Mouse (Mus musculus): ENCODE measurements around the gene Hmgn2.

The Hmgn2 gene

DNA sequence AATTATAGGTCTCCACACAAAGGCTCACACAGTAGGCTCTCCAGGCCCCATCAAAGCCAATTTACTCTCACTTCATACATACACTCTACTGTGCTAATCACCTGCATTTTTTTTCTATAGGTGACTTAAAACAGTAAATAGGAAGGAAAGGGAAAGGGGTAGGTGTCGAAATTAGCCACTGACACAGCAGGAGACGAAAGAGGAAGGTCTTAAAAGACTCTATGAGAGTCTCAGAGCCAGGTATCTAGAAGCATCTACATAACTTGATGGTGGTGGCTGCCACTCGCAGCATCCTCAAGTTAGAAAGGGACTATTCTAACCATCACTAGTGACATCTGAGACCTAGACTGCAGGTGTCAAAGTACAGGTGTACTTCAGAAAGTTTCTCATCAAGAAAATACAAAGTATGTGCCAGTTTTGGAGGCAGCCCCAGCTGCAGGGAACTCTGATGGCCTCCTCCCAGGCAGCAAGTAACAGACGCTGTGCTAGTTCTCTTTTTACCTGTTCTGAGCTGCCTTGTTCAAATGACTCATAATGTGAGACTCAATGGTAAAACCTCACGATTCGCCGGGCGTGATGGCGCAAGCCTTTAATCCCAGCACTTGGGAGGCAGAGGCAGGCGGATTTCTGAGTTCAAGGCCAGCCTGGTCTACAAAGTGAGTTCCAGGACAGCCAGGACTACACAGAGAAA is 9.7 kb upstream of the Hmgn2 start:
- in situ Hi-C loops (cut with MboI, MseI) = no loop called here

DNA sequence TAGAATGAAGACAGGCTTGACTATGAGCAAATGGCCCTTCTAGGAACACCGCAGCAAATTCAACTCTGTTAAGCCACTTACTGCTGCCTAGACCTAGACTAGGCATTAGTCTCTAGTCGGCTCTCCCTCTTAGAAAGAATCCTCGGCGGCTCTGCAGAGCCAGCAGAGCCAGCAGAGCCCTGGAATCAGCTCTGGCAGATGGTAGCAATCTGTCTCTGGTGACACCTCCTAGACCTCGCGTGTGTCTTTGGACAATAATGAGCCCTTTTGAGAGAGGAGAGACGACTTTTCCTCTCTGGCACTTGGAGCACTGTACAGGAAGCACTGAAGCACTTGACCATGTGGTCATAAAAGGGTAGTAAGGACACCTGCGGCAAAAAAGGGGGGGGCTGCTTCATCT is 3.3 kb upstream of the Hmgn2 start:
- in situ Hi-C loops (cut with MboI, MseI) = loop anchor here in 1 of 2 experiments (5.0 kb wide), 1 partner anchor 49 kb away; no protein-coding TSS in a partner anchor

DNA sequence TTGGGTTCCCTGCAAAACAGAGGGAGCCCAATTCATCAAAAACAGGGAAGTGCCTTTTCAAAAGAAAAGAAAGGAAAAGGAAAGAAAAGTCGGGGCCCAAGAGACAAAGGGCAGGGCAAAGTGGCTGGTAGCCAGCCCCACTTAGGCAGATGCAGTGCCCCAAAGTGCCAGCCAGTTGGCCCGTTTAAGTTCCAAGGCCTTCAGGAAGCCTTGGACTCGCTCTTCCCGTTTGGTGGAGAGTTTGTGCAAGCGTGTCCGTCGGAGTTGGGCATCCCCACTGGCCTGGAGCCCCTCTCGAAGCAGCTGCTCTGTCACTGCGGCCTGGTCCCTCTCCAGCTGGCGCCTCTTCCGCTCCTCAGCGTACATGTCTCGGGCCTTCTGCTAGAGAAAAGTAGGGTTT is 2.4 kb upstream of the Hmgn2 start:
- in situ Hi-C loops (cut with MboI, MseI) = loop anchor here in 1 of 2 experiments (5.0 kb wide), 1 partner anchor 49 kb away; no protein-coding TSS in a partner anchor

DNA sequence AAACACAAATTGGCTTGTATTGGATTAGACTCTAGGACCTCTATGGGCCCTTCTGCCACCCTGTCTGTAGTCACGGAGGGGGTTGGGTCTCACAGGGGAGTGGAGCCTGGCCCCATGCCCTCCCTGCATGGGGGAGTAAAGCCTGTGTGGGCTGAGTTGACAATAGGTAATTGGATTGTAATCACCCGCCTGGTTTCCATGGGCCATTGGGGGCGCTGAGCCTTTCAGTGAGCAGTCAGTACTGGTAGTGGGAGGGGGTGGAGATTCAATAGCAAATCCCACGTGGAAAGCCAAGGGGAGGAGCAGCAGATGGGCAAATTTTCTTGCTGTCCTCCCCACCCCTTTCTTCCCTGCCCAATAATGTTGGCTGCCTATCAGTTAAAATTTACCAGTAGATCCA is 1.7 kb upstream of the Hmgn2 start:
- in situ Hi-C loops (cut with MboI, MseI) = loop anchor here in 1 of 2 experiments (5.0 kb wide), 1 partner anchor 48 kb away; no protein-coding TSS in a partner anchor

DNA sequence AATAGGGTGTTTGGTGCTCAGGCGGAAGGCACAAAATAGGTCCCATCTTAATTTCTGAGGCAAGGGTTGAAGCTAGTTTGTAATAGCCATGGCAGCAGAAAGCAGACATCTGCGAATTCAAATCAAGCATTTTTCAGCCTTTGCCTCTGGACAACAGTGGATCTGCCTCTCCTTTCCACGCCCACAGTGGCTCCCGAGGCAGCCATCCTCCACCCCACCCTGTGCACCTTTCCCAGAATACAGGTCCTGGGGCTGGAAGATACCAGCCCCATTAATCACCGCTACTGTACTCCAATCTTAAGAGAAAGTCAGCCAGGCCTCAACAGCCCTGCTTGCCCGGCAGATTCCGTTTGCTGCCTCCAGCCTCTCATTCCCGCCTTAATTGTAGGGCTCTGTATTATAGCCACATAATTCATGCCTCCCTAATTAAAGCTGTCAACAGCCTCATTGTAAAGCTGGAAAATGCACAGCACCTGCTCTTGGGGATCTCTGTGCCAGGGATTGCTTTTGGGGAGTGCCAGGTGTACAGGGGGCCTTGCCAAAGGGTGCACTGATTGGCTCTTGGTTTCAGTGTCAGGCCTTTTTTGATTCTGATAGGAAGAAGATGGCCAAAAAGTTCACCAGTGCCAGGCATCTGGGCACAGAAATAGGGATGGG is 792 bp upstream of the Hmgn2 start:
- in situ Hi-C loops (cut with MboI, MseI) = no loop called here

DNA sequence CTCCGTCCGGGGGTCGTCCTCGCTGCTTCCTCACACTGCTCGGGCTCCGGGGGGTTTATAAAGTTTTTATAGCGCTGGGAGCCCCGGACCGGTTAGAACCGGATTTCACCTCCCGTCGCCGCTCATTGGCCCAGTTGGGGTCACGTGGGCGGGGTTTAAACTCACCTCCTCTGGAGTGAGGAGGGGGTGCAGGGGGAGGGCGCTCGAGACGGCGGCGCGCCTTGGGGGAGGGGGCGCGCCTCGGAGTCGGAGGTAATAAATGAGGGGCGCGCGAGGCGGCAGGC is 642 bp downstream of the Hmgn2 start:
- in situ Hi-C loops (cut with MboI, MseI) = no loop called here

DNA sequence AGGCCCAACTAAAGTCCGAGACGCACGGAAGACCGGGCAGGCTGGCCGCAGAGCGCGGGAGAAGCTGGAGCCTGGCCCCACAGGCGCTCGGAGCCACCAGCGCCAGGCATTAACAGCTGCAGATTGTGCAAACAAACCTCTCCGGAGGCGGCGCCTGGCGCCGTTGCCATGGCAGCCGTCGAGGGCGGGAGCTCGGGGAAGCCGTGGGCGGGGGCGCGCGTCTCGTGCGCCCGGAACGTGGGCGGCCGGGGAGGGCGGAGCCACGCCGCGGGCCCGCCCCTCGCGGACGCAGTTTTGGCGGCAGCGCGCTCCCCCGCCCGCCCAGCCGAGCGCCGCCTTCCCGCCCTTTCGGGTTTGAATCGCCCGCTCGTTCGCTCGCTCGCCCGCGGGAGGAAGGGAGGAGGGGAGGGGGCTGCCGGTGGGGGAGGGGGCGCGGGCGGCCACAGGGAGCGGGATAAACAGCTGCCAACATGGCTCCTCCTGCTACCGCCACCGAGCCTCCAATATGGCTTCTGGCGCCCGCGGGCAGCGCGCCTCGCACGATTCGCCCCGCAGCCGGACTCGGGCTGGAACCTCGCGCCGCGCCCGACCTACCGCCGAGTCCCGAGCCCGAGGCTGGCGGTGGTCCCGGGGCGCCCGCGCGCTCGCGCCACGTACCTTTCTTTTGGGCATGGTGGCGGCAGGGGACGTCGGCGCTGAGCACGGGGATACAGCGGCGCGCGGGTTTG is 1.1 kb downstream of the Hmgn2 start:
- in situ Hi-C loops (cut with MboI, MseI) = no loop called here

DNA sequence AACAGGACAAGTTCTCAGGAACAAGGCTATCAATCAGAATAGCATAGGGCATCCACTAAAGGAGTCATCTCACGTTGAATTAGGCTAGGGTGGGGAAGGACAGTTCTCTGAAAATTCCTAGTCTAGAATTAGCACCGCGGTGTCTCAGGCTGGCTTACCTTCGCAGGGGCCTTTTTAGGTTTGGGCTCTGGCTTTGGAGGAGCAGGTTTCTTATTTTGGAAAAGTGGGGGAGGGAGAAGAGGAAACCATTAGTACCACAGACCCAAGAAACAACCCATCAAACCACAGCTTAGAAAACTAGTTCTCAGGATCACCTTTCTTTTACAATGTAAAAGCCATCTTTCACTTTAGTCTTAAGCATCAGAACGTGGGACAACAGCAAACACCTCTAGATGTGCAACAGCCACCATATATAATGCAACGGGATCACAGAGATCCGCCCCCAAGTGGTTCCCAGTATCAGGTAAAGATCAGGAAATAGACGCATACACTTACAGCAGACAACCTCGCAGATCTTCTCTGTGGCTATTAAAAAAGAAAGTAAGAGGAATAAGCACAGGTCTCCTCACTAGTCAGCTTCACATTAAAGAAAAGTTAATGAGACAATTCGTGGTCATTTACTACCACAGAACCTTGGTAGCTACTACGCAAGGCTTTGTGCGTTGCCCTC is 2.0 kb downstream of the Hmgn2 start:
- in situ Hi-C loops (cut with MboI, MseI) = no loop called here

DNA sequence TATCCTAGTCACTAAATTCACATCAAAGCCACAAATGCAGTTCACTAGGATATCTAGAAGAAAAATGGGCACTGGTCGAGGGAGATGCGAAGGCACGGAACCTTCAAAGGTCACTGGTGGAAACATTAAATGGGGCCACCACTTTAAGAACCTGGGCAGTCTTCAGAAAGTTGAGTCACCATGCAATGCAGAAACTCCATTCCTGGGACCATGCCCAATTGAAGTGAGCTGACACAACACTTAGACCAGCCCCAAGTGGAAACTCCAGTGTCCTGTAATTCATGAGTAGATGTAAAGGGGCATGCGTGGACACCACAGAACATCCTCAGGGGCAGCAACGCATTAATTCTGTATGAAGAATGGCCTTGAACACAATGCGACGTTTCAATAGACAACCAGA is 5.9 kb downstream of the Hmgn2 start:
- in situ Hi-C loops (cut with MboI, MseI) = no loop called here

DNA sequence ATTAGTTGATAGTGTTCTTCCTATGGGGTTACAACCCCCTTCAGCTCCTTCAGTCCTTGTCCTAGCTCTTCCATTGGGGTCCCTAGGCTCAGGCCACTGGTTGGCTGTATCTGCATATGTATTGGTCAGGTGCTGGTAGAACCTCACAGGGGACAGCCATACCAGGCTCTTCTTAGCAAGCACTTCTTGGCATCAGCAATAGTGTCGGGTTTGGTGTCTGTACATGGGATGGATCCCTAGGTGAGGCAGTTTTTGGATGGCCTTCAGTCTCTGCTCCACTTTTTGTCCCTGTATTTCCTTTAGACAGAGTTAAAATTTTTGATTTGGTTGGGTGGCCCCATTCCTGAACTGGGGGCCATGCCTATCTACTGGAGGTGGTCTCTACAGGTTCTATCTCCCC is 9.6 kb downstream of the Hmgn2 start:
- in situ Hi-C loops (cut with MboI, MseI) = no loop called here

DNA sequence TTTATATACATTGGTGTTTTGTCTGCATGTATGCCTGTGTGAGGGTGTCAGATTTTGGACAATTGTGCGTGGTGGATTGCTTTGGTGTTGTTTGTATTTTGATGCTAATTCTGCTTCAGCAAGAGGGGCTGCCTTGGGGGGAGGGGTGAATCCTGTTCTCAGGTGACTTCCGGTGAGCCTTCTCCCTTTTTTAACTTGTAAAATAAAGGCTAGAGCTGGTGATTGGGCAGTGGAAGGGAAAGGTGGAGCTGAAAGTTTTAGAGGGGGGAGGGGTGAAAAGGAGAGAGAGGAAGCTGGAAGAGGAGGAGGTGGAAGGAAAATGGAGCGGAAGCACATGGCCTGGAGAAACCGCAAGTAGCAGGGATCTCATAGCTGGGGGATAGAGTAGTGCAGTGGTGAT is 12.1 kb downstream of the Hmgn2 start:
- in situ Hi-C loops (cut with MboI, MseI) = no loop called here

DNA sequence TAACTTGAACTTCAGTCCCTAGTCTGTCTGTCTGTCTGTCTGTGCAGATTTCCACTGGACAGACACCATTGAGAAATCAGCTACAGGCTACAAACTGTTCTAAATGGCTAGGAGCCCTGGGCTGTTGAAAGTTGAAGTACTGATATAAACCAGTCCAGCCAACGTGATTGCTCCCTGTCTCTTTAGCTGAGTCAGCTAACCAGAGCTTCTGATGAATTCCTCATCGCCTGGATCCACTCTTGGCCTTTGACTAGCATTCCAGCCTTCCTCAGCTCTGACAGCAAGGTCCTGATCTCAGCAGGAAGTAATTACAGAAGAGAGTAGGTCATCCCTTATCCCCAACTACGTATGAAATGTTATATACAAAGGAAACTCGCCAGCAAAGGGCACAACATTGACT is 21.7 kb downstream of the Hmgn2 start:
- in situ Hi-C loops (cut with MboI, MseI) = no loop called here

DNA sequence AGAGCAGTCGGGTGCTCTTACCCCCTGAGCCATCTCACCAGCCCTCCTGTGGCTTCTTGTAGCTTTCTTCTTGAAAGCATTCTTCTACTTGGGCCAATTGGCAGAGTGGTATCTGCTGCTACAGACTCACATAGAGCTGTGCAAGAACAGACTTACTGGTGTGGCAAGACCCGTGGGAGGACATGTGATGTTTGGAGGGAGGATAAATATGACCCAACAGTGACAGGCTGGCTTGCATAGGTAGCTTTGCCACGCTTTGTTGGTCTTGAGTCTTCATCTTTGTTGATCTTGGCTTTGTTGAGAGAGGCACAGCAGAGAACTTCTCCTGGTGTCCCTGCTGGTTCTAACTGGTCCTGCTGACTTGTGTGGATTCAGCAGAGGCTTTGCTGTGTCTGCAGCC is 24.7 kb downstream of the Hmgn2 start:
- in situ Hi-C loops (cut with MboI, MseI) = no loop called here

DNA sequence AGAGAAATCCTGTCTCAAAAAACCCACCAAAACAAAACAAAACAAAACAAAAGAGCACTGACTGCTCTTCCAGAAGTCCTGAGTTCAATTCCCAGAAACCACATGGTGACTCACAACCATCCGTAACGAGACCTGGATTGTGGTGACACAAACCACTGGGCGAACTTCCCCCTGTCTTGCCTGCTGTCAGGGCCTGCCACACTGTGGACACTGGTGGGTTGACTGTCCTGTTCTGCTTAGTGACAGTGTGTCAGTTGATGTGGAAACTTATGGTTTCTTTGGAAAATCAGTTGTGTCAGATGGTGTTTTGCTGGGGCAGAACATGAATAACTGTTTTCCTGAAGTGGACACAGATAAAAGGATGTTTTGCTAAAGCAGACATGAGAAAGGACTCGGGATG is 25.8 kb downstream of the Hmgn2 start:
- in situ Hi-C loops (cut with MboI, MseI) = no loop called here

DNA sequence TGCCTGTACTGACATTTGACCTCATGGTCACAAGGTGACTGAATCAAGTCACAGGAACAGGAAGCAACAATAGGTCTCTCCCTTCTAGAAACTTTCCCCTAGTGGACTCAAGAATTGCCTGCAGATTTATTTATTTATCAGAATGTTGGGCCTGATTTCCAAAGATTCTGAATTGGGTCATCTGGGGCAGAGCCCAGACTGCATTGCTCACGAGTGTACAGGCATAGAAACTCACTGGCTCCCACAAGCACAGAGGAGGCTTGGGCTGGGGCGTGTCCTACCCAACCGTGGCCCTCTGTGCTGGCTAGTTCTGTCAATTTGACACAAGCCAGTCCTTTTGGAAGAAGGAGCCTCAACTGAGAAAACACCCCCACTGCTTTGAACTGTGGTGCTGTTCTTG is 26.9 kb downstream of the Hmgn2 start:
- in situ Hi-C loops (cut with MboI, MseI) = no loop called here

DNA sequence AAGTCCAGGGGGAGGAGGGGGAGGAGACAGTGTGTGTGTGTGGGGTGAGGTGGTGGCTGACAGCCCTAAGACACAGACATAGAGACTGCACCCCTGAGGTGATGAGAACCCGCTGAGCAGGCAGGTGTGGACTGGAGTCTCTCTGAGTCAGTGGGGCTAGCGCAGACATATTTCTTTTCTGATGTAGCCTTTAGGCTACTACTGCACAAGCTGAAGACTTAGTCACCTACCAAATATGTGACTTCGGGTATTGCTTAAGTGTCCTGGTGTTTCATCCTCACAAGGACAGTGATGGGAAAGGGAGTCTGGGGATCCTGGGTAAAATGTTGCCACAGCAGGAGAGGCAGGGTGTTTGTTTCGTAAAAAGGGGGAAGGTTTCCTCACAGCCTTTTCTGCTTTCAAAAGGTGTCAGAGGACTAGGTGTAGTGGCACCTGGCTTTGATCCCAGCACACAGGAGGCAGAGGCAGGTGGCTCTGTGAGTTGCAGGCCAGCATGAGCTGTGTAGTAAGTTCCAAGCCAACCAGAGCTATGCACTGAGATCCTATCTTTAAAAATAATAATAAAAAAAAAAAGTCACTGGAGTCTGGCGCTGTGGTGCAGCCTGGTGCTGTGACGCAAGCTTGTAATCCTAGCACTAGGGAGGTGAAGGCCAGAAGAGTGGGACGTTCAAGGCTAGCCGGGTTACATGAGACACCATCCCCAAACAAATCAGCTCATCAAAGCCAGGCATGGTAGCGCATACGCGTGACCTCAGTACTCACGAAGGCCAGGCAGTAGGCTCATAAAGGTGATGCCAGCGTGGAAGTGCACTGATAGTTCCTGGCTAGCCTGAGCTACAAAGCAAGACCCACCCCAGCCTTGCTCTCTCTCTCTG is 27.8 kb downstream of the Hmgn2 start:
- in situ Hi-C loops (cut with MboI, MseI) = no loop called here

DNA sequence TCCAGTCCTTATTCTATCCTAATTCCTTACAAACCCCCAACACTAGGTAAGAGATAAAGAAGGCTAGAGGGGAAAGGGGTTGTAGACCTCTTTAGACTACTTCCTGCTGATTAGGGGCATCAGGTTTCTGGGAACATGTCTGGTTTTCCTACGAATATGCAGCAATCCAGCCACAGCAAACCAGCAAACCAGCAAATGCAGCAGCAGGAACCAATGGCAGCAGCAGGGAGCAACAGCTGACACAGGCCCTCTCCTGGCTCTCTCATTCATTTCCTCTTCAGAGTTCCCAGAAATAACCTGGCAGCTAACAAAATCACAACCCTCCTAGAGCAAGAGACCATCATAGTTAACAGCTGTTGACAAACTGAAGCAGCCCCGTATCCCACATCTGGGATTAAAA is 30.4 kb downstream of the Hmgn2 start:
- in situ Hi-C loops (cut with MboI, MseI) = no loop called here

DNA sequence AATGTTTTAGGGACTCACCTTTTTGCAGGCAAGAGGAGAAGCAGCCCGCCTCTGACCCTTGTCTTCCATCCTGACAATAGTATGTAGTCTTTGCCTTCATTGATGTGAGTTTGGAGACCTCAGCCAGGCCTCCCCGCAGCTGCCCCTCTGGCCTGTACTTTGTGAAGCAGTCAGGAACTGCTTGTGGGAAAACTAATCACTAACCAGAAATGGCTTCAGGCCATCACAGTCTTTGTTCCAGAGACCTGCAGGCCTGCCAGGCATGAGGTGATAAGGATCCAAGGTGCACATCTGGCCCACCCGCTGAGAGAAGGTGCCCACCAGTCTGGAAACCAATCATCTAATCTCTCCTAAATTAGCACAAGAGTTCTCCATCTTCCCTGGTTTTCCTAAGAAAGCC is 36.7 kb downstream of the Hmgn2 start:
- in situ Hi-C loops (cut with MboI, MseI) = no loop called here

DNA sequence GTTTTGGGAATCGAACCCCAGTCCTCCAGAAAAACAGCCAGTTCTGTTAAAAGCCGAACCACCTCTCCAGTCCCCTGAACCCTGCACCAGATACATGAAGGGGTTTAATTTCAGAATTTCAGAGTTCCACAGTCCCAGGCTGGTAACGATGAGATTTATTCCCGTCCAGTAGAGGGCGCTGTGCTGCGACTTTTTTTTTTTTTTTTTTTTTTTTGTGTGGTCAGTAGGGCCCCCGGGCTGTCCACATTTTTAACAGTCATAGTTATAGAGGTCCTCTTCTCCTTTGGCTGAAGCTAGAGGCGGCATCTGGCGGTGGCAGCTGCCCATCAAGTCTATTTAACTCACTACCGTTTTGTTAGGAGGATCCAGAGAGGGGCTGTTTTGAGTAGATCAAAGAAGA is 37.1 kb downstream of the Hmgn2 start:
- in situ Hi-C loops (cut with MboI, MseI) = no loop called here

DNA sequence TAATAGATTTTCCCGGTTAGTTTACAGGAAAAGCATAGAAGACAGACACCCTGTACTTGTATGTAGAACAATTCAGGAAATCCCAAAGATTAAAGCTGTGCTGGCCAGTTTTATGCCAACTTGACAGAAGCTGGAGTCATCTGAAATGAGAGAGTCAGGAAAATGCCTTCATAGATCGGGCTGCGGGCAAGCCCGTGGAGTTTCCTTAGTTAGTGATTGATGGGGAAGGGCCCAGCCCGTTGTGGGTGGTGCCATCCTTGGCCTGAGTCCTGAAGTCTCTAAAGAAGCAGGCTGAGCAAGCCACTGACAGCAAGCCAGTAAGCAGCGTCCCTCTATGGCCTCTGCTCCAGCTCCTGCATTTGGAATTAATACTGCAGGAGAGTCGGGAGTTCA is 39.2 kb downstream of the Hmgn2 start:
- in situ Hi-C loops (cut with MboI, MseI) = no loop called here

DNA sequence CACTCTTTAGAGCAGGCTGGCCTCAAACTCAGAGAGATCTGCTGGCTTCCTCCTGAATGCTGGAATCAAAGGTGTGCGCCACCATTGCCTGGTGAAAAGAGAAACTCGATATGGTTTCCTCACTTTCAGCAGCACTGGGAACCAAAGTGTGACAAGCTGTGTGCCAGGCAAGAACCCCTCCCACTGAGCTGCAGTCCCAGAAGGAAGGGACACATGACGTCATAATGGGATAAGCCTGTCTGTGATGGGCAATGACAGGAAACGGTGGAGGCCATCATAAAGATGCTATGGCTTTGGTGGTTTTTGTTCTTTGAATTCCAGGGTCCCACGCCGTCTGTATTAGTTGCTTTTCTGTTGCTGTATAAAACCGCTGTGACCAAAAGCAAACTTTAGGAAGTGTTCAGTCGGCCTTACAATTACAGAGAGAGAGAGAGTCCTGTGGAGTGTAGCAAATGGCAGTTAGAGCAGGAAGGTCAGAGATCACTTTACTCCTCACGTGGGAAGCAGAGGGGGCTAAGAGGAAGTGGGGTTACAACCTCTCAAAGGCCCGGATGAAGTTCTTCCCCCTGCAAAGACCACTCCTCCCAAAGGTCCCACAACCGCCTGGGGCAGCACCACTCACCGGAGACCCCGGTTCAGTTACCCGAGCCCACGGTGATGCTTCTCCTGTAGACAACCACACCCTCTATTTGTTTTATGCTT is 39.7 kb downstream of the Hmgn2 start:
- in situ Hi-C loops (cut with MboI, MseI) = no loop called here

Data from T-helper 17 cell (primary cell).